In genomic region chr8:123752773-123753468, GRCm38 (mm10) we compare ENCODE assay signal across 7 mouse cellular contexts. TPM values are rescaled to one million over a fixed set of nuclear protein-coding genes. Genes with fewer than 3 reads are reported as not detected.
DNase-seq lines count a peak whose midpoint lies in the region; ATAC-seq and TF ChIP-seq lines count a peak whose summit lies in the region.

No protein-coding gene starts in this region.

- no peak for TF ChIP-seq EP300 in lung, postnatal 0 days (IDR thresholded peaks at IDR 0.05)

- H3K27me3 ChIP-seq in lung, postnatal 0 days (replicated peaks; ENCODE audit: insufficient read depth, low read length), result no peaks in the 10 kb centered on the region
- H3K27me3 ChIP-seq in embryonic facial prominence, embryonic 15.5 days, result no peaks in the 10 kb centered on the region
- H3K27me3 ChIP-seq in intestine, embryonic 16.5 days (replicated peaks; ENCODE audit: control insufficient read depth, insufficient read depth, low read length), result no peaks in the 10 kb centered on the region
- no peaks in the 10 kb centered on the region for H3K27me3 ChIP-seq in stomach, embryonic 16.5 days (ENCODE audit: control insufficient read depth, insufficient read depth, low read length)

- H3K4me2 ChIP-seq in lung, postnatal 0 days (replicated peaks; ENCODE audit: low read depth, low read length), result no peak overlapping the region
- no peak overlapping the region for H3K4me2 ChIP-seq in embryonic facial prominence, embryonic 15.5 days (replicated peaks)
- peak overlapping the region; percentile 30; the same call in 1 of the 2 replicates for H3K4me2 ChIP-seq in intestine, embryonic 16.5 days (ENCODE audit: low read depth, low read length)
- H3K4me2 ChIP-seq in stomach, embryonic 16.5 days (ENCODE audit: low read depth, low read length), result no peak overlapping the region

- no peak overlapping the region for H3K4me3 ChIP-seq in lung, postnatal 0 days (ENCODE audit: low read depth, low read length)
- no peak overlapping the region for H3K4me3 ChIP-seq in embryonic facial prominence, embryonic 15.5 days (replicated peaks)
- no peak overlapping the region for H3K4me3 ChIP-seq in intestine, embryonic 16.5 days (ENCODE audit: low read length)
- H3K4me3 ChIP-seq in stomach, embryonic 16.5 days (replicated peaks; ENCODE audit: low read length), result no peak overlapping the region

- no peaks in the 10 kb centered on the region for H3K9me3 ChIP-seq in lung, postnatal 0 days (ENCODE audit: low read length)
- H3K9me3 ChIP-seq in embryonic facial prominence, embryonic 15.5 days (replicated peaks), result no peaks in the 10 kb centered on the region
- no peaks in the 10 kb centered on the region for H3K9me3 ChIP-seq in intestine, embryonic 16.5 days (ENCODE audit: control insufficient read depth, low read length)
- no peaks in the 10 kb centered on the region for H3K9me3 ChIP-seq in stomach, embryonic 16.5 days (replicated peaks; ENCODE audit: control insufficient read depth, low read length)

- H3K27ac ChIP-seq in lung, postnatal 0 days (ENCODE audit: low read length), result no peak overlapping the region
- no peak overlapping the region for H3K27ac ChIP-seq in embryonic facial prominence, embryonic 15.5 days (replicated peaks)
- H3K27ac ChIP-seq in intestine, embryonic 16.5 days (ENCODE audit: low read length), result 0 out of 2 replicates have a peak overlapping the region, but pooled peaks have one; percentile 23
- peak overlapping the region; percentile 47; the same call in 1 of the 2 replicates for H3K27ac ChIP-seq in stomach, embryonic 16.5 days (ENCODE audit: low read length)

- WGBS in lung, postnatal 0 days, result 52% methylated on average over 13 of the region's 13 CpGs
- WGBS in embryonic facial prominence, embryonic 15.5 days, result 46% methylated on average over 13 of the region's 13 CpGs
- 59% methylated on average over 13 of the region's 13 CpGs for WGBS in intestine, embryonic 16.5 days
- 49% methylated on average over 13 of the region's 13 CpGs for WGBS in stomach, embryonic 16.5 days

- peak; percentile 33 for DNase-seq in lung, postnatal 0 days (ENCODE audit: low spot score)
- no peak for DNase-seq in lung, adult 18-20 months
- DNase-seq in cerebellum, adult 11 months, result no peak
- DNase-seq in urinary bladder, postnatal 36 days (ENCODE audit: low spot score in 2 of 2), result no peak

- H3K9ac ChIP-seq in lung, postnatal 0 days (replicated peaks; ENCODE audit: low read depth), result no peak overlapping the region
- H3K9ac ChIP-seq in embryonic facial prominence, embryonic 15.5 days, result no peak overlapping the region
- H3K9ac ChIP-seq in intestine, embryonic 16.5 days (ENCODE audit: low read depth, low read length), result peak overlapping the region; percentile 50; the same call in 1 of the 2 replicates
- no peak overlapping the region for H3K9ac ChIP-seq in stomach, embryonic 16.5 days (ENCODE audit: low read length)

- TF ChIP-seq CTCF in lung, postnatal 0 days (IDR thresholded peaks at IDR 0.05), result no peak

- no peaks in the 10 kb centered on the region for H3K36me3 ChIP-seq in lung, postnatal 0 days (ENCODE audit: insufficient read depth, low read length)
- H3K36me3 ChIP-seq in embryonic facial prominence, embryonic 15.5 days, result no peaks in the 10 kb centered on the region
- H3K36me3 ChIP-seq in intestine, embryonic 16.5 days (ENCODE audit: control insufficient read depth, insufficient read depth, low read length), result no peaks in the 10 kb centered on the region
- H3K36me3 ChIP-seq in stomach, embryonic 16.5 days (ENCODE audit: control insufficient read depth, insufficient read depth, low read length), result no peaks in the 10 kb centered on the region

- peaks cover 7% of the 10 kb centered on the region; the same call in 1 of the 2 replicates for H3K4me1 ChIP-seq in lung, postnatal 0 days (ENCODE audit: insufficient read depth, low read depth, low read length)
- H3K4me1 ChIP-seq in embryonic facial prominence, embryonic 15.5 days, result peaks cover 25% of the 10 kb centered on the region
- H3K4me1 ChIP-seq in intestine, embryonic 16.5 days (ENCODE audit: control insufficient read depth, insufficient read depth, low read length), result peaks cover 28% of the 10 kb centered on the region
- H3K4me1 ChIP-seq in stomach, embryonic 16.5 days (ENCODE audit: control insufficient read depth, insufficient read depth, low read length), result peaks cover 18% of the 10 kb centered on the region

- ATAC-seq in lung, postnatal 0 days, result peak; percentile 7; the same call in 1 of the 2 replicates
- ATAC-seq in embryonic facial prominence, embryonic 15.5 days (ENCODE audit: insufficient number of reproducible peaks, low FRiP score, low TSS enrichment, low read depth), result peak; percentile 40; the same call in 1 of the 2 replicates
- ATAC-seq in intestine, embryonic 16.5 days, result no peak
- ATAC-seq in stomach, embryonic 16.5 days (ENCODE audit: insufficient read depth, low FRiP score), result peak; percentile 29; the same call in 1 of the 2 replicates

RNA-seq across cellular contexts. Expression of gene Rab4a, which starts 52.9 kb away (rescaled TPM):
- polyA plus RNA-seq in lung, postnatal 0 days (2015; fragmentation: Nextera tagmentation; extraction: Ambion mirVana), result 27.9 and 32.1 TPM in 2 replicates
- polyA plus RNA-seq in embryonic facial prominence, embryonic 15.5 days (2015; fragmentation: Nextera tagmentation; extraction: Ambion mirVana), result 43.5 and 47.5 TPM in 2 replicates
- polyA plus RNA-seq in intestine, embryonic 16.5 days (2015; fragmentation: Nextera tagmentation; extraction: Ambion mirVana), result 66.9 and 71.9 TPM in 2 replicates
- polyA plus RNA-seq in stomach, embryonic 16.5 days (2015; fragmentation: Nextera tagmentation; extraction: Ambion mirVana), result 42.2 and 44.4 TPM in 2 replicates

Comparison
In these comparisons a context has a peak if more than half of its experiments do, and no peak if none do; other contexts are left out.
1. H3K27ac ChIP-seq: peak in intestine, embryonic 16.5 days (single experiment) and stomach, embryonic 16.5 days (single experiment); none in lung, postnatal 0 days (single experiment) and embryonic facial prominence, embryonic 15.5 days (single experiment).